Mouse (Mus musculus) G1E (cell line): ENCODE measurements around the gene Insl3.

Source experiments
- CTCF ChIP-seq: IDR thresholded peaks from 2 replicates; pipeline ENCODE4 v1.5.1; 2012; ENCODE audit warnings: low read depth, low read length, inconsistent platforms, mixed read lengths
- GATA1 ChIP-seq: IDR thresholded peaks from 2 replicates; pipeline ENCODE4 v1.6.1; 2012; ENCODE audit warnings: borderline replicate concordance, low read length, inconsistent platforms, mixed read lengths

DNA sequence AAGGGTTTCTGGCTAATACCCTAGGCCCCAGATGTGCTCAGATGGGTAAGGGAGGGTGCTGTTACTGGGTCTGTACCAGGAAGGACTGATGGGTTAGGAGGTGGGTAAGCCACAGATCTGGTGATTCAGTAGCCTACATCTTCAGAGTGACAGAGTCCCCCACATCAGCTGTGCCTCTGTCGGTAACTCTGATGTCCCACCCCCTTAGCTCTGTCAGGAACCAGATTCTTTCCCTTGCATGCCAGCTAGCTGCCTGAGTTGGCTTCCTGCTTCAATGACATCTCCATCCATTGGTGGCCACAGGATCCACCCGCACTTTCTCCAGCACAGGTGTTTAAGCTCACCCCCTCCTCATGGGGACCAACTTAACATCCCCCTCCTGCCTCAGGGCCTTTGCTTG is 22.6 kb downstream of the Insl3 start:
- no peak for TF ChIP-seq CTCF
- no peak for TF ChIP-seq GATA1
